Mouse (Mus musculus) megakaryocyte, adult 5-6 weeks (primary cell): ENCODE data around the gene Cd300ld2. TPM values are rescaled to one million over a fixed set of nuclear protein-coding genes. Genes with fewer than 3 reads are reported as not detected.
A peak's percentile ranks its signal among the peaks of the same experiment; 100 is the strongest.
"Not testable (repeated sequence)": the region's sequence is repeated elsewhere in the genome, so short reads cannot be mapped to it uniquely, and the experiment has no call there.

Source experiments
- ATAC-seq: 2 replicates; pipeline ENCODE4 v1.8.0; 2016; ENCODE audit warnings: mild to moderate bottlenecking, inconsistent platforms; ENCODE audit not compliant: poor library complexity, severe bottlenecking
- total RNA-seq, 2 experiments: library from RNA; stranded (forward) in 1 of 2; stranded (reverse) in 1 of 2; fragments of 153-499, 151-499 nt in 1 of 2; fragments of 221-1000, 200-1000 nt in 1 of 2; gene quantifications; 2 replicates each; pipeline versions ENCODE4 v1.2.3 to v1.2.4; 2015 to 2017

The Cd300ld2 gene
- total RNA-seq (2015) (not detected in 2 replicates), total RNA-seq (2017) (not detected in 2 replicates)

DNA sequence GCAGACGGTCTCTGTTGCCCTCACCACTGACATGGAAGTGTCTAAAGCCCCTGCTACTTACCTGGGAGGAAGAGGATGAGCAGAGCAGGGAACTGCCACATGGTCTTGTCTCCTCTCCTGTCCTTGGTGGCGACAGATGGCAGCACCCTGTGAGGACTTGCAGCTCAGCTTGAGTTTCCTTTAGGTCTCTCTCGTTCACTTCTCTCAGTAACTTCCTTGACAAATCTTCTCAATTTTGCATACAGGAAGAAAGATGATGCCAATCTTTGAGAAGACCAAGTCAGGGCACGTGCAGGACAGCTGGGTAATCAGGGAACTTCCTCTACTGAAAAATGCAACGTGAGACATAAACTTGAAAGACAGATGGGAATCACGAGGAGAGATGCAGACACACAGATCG, at the start of gene Cd300ld2:
Gene Cd300ld2 (minus strand): TSS at position 101 of the 400 bp plus-strand sequence.
- ATAC-seq, result not testable (repeated sequence)

GRCm38 (mm10) chr11:115062077-115062476, 46.1 kb upstream of the Cd300ld2 start, which contains the start of gene Cd300e:
Cd300e (minus strand) TSS chr11:115062177.
- no peak for ATAC-seq

GRCm38 (mm10) chr11:115059797-115060196, 43.8 kb upstream of the Cd300ld2 start:
- peak; percentile 88 for ATAC-seq

- ATAC-seq, result no peak
These were observed 42.7 kb upstream of the Cd300ld2 start for GRCm38 (mm10) chr11:115058701-115059100.

DNA sequence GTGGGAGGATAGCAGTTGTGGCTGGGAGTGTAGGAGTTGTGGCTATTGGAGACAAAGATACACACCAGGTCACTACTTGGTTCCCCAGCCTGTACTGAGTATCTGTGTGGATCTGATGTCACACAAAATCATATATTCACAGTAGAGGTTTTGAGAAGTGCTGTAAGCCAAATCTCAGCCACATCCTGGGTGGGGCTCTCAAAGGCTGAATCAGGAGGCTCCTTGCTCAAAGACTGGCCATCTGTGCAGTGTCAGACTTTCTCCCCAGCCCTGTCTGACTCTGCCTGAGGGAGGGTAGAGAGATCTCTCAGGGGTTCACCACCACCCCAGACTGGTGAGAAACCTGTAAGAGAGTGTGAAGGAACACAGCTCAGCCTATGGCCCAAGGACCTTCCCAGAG, 38.5 kb upstream of the Cd300ld2 start:
- ATAC-seq, result peak; percentile 55

DNA sequence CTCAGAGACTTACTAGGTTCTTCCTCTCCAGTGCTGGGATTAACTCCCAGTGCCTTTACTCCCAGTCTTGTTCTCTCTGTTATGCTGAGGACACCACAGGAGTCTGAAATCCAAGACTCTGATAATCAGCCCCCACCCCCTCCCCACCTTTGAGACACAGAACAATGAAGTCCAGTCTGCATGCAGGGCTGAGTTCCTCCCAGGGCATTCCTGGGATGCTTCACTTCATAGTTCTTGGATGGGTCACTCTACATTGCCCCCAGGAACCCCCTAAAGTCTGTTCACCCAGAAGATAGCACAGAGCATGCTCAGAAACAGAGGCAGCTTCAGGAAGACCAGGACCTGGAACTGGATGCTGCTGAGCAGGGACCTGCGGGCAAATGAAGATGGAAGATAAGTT, 37.0 kb upstream of the Cd300ld2 start:
- no peak for ATAC-seq

DNA sequence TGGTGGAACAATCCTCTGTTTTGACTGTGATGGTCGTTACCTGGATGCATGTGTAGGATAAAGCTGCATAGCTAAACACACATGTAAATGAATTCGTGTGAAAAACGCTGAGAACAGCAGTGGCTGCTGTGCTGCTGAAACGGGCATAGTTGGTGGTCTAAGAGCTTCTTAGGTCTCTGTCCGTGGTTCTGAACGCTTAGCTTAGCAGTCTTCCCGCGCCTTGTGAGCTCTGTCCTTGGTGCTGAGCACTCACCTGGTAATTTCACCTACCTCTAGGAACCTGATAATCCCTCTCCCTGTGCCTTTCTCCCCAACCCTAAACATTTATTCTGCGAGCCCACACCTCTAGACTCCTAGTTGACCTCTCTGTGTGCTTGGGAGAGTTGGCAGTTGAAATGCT, 36.2 kb upstream of the Cd300ld2 start:
- no peak for ATAC-seq

GRCm38 (mm10) chr11:115049282-115049895, 33.4 kb upstream of the Cd300ld2 start:
- ATAC-seq, result peak; percentile 65

DNA sequence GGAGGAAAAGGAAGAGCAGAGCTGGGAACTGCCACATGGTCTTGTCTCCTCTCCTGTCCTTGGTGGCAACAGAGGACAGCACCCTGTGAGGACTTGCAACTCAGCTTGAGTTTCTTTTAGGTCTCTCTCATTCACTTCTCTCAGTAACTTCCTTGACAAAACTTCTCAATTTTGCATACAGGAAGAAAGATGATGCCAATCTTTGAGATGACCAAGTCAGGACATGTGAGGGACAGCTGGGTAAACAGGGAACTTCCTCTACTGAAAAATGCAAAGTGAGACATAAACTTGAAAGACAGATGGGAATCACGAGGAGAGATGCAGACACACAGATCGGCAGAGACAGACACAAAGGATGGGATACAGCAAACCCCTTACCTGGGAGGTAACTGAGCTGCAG, 32.3 kb upstream of the Cd300ld2 start, which contains the start of gene Cd300ld3:
Gene Cd300ld3 (minus strand): TSS at position 151 of the 400 bp plus-strand sequence.
- 0 out of 2 replicates have a peak, but pooled peaks have one; percentile 40 for ATAC-seq

DNA sequence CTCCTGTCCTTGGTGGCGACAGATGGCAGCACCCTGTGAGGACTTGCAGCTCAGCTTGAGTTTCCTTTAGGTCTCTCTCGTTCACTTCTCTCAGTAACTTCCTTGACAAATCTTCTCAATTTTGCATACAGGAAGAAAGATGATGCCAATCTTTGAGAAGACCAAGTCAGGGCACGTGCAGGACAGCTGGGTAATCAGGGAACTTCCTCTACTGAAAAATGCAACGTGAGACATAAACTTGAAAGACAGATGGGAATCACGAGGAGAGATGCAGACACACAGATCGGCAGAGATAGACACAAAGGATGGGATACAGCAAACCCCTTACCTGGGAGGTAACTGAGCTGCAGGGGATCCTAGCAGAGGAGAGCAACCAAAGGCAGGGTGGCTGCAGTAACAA, 21.7 kb upstream of the Cd300ld2 start, which contains the start of gene Cd300ld5:
Gene Cd300ld5 (minus strand): TSS at position 101 of the 400 bp plus-strand sequence.
- not testable (repeated sequence) for ATAC-seq

DNA sequence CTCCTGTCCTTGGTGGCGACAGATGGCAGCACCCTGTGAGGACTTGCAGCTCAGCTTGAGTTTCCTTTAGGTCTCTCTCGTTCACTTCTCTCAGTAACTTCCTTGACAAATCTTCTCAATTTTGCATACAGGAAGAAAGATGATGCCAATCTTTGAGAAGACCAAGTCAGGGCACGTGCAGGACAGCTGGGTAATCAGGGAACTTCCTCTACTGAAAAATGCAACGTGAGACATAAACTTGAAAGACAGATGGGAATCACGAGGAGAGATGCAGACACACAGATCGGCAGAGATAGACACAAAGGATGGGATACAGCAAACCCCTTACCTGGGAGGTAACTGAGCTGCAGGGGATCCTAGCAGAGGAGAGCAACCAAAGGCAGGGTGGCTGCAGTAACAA, 10.9 kb upstream of the Cd300ld2 start, which contains the start of gene Cd300ld4:
Gene Cd300ld4 (minus strand): TSS at position 101 of the 400 bp plus-strand sequence.
- ATAC-seq, result not testable (repeated sequence)

DNA sequence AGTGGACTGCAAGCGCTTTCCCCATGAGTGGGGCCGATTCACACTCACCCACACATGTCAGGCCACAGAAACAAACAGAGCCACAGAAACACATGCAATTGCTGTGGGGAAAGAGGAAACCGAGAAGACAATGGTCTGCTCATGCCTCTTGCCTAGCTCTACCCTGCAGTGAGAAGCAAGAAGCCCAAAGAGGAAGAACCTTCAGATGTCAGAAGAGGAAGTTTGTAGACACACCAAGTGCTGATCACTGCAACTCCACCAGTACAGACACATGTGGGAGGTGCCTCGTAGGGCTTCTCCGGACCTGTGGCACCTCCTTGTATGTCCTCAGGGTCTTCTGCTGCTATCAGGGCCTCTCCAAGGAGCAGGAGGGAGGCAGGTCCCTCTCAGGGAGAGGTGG, 11.9 kb downstream of the Cd300ld2 start:
- ATAC-seq, result peak; percentile 85

GRCm38 (mm10) chr11:115001474-115002040, 14.4 kb downstream of the Cd300ld2 start, which contains the start of gene Cd300c2:
Cd300c2 (minus strand) TSS chr11:115001880.
- peak; percentile 57 for ATAC-seq

GRCm38 (mm10) chr11:114989793-114990192, 26.2 kb downstream of the Cd300ld2 start, which contains the start of gene Cd300ld:
Cd300ld (minus strand) TSS chr11:114989922.
- peak; percentile 93 for ATAC-seq

DNA sequence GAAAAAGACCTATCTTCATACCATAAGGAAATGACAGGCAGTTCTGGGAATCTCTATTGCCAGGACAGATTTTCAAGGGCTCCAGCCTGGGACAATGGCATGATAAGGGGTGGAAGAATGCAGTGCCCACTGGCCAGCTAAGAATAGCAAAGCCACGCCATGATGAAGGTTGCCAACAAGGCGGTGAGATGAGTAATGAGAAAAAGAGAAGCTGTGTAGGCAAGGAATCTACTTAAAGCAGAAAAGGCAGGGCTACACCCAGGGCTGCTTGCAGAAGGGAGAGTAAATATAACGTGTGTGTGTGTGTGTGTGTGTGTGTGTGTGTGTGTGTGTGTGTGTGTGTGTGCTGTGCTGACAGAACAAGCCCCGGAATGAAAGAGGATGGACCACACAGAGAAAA, 34.1 kb downstream of the Cd300ld2 start:
- ATAC-seq, result no peak

DNA sequence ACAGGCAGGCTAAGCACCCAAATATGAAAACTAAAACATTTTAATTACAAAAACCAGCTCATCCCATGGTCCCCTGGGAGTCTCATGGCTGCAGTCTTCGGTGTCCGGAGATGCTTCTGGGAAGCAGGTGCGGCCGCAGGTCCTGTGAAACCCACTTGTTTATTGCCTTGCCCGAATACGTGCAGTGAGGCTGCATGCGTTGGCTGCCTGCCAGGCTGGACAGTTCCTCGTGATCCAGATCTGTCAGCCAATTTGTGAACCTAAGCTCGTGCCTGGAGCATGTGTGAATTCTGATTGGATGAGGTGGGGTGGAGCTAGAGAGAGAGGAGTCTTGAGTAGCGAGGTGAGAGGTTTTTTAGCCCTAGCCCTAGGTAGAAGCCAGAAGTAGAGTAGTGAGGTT, 43.3 kb downstream of the Cd300ld2 start:
- ATAC-seq, result no peak

DNA sequence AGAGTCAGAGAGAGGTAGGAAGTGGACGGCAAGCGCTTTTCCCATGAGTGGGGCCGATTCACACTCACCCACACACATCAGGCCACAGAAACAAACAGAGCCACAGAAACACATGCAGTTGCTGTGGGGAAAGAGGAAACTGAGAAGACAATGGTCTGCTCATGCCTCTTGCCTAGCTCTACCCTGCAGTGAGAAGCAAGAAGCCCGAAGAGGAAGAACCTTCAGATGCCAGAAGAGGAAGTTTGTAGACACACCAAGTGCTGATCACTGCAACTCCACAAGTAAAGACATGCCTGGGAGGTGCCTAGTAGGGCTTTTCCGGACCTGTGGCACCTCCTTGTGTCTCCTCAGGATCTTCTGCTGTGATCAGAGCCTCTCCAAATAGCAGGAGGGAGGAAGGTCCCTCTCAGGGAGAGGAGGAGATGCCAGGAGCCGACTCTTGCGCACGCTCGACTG, 47.2 kb downstream of the Cd300ld2 start, which contains the start of gene Cd300c:
Gene Cd300c (minus strand): TSS at position 406 of the 456 bp plus-strand sequence.
- peak; percentile 86 for ATAC-seq

DNA sequence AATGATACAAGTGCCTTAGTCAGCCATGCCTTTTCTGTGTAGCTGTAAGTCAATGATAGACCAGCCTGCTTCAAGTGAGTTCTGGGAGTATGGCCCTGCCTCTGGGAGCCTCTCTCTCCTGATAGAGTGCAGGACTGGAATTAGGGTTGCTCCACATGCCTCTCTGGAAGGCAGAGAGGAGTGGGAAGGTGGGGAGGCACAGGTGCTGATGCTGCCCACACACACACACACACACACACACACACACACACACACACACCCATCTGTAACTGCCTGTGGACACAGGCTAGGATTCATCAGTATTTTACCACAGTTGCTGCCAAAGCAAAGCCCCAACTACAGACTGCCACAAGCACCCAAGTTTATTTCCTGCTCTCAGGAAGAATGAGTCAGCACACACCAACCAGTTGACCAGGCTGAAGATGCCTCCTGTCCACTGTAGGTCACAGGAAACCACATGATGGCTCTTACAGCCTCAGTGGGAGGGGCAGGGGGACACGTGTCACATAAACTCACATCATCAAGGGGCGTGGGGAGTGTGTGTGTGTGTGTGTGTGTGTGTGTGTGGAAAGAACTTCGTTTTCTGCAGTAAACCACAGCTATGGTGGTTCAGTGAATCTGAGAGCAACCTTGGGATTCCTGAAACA, 50.7 kb downstream of the Cd300ld2 start:
- peak; percentile 93 for ATAC-seq

GRCm38 (mm10) chr11:114960369-114960768, 55.6 kb downstream of the Cd300ld2 start:
- ATAC-seq, result peak; percentile 77
